In the genomic region with DNA sequence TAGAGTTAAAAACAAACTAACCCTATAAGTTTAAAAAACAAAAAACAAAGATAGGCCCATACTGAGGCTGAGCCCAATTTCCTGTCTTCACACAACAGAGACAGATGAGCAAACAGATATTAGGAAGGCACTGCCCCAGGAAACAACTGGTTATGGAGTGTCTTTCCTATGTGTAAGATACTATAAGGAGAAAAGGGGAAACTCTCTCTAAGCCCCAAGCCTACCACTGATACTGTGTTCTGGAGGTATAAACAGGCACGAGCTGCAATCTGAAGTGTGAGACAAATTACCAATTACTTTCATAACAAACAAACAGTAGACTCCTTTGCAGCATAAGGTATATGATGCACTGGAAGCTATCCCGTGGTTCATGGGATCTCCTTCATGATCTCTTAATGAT, we compare ENCODE assay signal across 21 mouse cellular contexts.
"Had no signal": no experiment of that assay in that cellular context is flagged by ENCODE, and none has a peak within 500 bp of the region (broad histone marks: within the 10 kb centered on the region; RNA-seq: fewer than 3 reads in every experiment).

No protein-coding gene starts in this region.

- H3K27me3 ChIP-seq: kidney, embryonic 15.5 days; liver, embryonic 13.5 days; midbrain, embryonic 13.5 days; neural tube, embryonic 13.5 days had no signal

- H3K4me1 ChIP-seq: midbrain, embryonic 13.5 days had no signal

- H3K9me3 ChIP-seq: kidney, embryonic 15.5 days; liver, embryonic 13.5 days; midbrain, embryonic 10.5 days; midbrain, embryonic 13.5 days; neural tube, embryonic 13.5 days had no signal

- DNase-seq: kidney, adult 11 months; kidney, adult 8-10 months; kidney, postnatal 10 days; kidney, postnatal 36 days; layer of hippocampus, postnatal 36 days; liver, embryonic 13.5 days; lung, embryonic 14.5 days; retina, postnatal 1 day; right cerebral cortex, postnatal 25 days; spleen, adult 18-20 months; thymus, adult 2 months; thymus, postnatal 25 days had no signal

- H3K4me3 ChIP-seq: kidney, embryonic 15.5 days; left cerebral cortex, adult 2 months; liver, embryonic 13.5 days; midbrain, embryonic 10.5 days; midbrain, embryonic 13.5 days; myocyte; neural tube, embryonic 13.5 days had no signal

- H3K27ac ChIP-seq: kidney, embryonic 15.5 days; left cerebral cortex, adult 2 months; liver, embryonic 13.5 days; macrophage; midbrain, embryonic 10.5 days; midbrain, embryonic 13.5 days; neural tube, embryonic 13.5 days had no signal

- H3K9ac ChIP-seq: kidney, embryonic 15.5 days; liver, embryonic 13.5 days; lung, embryonic 14.5 days; midbrain, embryonic 13.5 days; neural tube, embryonic 13.5 days had no signal

- H3K4me2 ChIP-seq: kidney, embryonic 15.5 days; liver, embryonic 13.5 days; lung, embryonic 14.5 days; midbrain, embryonic 13.5 days; neural tube, embryonic 13.5 days had no signal

- ATAC-seq: lung, postnatal 0 days; midbrain, embryonic 13.5 days; midbrain, embryonic 16.5 days had no signal

- H3K36me3 ChIP-seq: kidney, embryonic 15.5 days; liver, embryonic 13.5 days; midbrain, embryonic 10.5 days; midbrain, embryonic 13.5 days; neural tube, embryonic 13.5 days had no signal
